Mouse (Mus musculus) naive thymus-derived CD4-positive, alpha-beta T cell, adult 2 months (primary cell): ENCODE results near the gene Donson.

Source experiments
- DNase-seq: peaks from one replicate; pipeline ENCODE4 v3.0.0-alpha.2; 2011; ENCODE audit warnings: low read depth

The Donson gene

DNA sequence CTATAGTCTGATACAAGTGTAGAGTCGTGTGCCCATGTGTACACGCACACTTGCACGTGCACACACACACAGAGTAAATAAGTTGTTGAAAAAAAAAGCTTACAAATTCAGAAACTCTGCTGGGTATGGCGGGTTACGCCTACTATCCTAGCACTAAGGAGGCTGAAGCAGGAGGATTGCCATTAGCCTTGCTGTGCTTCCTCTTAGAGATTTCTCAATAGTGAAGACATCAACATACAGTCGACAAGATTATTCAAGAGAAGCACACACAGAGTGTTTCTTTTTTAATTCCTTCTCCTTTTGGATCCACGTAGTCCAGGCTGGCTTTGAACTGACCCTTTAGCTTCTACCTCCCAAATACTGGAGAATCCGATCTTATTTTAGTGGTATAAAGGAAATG is 48.4 kb downstream of the Donson start:
- DNase-seq = no peak

DNA sequence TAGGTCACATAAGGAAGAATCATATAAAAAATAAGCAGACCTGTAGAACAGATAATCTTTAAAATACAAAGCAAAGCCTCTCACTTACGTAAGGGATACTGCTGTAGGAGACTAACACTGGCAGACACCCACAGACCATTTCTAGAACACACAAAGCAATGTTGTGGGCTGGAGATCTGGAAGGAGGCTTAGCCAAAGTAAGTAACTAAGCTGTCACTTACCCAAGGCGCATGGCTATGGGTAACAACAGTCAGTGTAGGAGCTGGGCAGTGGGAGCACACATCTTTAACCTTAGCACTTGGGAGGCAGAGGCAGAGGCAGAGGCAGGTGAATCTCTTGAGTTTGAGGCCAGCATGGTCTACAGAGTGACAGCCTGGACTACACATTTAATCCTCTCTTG is 48.9 kb downstream of the Donson start:
- no peak for DNase-seq

DNA sequence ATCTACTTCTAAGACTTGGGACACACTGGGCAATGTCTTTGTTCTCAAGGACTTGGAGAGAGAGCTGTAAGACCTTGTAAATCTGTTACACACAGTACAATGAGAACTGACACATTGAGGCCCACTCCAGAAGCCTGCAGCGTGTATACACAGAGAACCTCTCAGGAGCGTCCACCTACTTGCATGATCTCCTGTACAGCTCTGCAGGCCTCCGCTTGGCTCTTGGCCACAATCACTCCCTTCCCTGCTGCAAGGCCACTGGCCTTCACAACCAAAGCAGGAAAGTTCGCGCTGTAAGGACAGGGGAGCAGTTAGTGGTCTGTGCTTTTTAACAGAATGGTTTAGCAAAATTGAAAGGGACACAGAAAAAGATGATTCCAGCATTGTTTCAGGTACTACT is 49.4 kb downstream of the Donson start:
- no peak for DNase-seq

GRCm38 (mm10) chr16:91633641-91634040 is 54.9 kb downstream of the Donson start:
- no peak for DNase-seq

DNA sequence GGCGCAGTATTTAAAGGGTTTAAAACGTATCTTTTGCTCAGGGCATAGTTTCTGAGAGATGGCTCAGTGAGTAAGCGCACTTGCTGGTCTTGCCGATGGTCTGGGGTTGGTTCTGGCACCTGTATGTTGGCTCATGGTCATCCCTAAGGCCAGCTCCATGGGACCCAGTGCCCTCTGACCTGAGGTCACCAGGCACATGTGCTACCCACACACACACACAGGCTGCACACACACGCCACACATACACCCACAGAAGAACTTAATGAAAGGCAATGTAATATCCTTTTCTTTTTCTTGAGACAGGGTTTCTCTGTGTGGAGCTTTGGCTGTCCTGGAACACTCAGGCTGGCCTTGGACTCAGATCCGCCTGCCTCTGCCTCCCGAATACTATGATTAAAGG is 55.6 kb downstream of the Donson start:
- DNase-seq = no peak

- no peak for DNase-seq
Measured at GRCm38 (mm10) chr16:91632439-91632838, 56.1 kb downstream of the Donson start.

- DNase-seq = no peak
Measured at GRCm38 (mm10) chr16:91630584-91630983, 58.0 kb downstream of the Donson start.

DNA sequence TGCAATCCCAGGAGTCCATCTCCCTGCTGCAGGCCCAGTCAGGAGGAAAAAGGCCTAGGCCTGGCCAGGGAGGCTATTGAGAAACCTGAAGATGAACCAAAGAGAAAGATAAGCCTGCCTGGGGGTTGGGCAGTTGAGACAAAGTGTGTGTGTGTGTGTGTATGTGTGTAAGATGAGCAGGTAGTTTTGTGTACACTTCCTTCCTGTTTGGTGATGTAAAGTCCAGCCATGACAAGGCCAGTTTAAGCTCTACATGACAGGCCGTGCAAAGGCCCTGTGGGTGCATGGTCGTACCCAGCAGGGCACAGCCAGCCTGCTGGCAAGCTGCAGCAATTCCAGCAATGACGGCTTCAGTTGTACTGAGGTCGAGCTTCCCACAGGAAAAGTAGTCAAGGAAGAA is 58.8 kb downstream of the Donson start:
- no peak for DNase-seq

GRCm38 (mm10) chr16:91628673-91629072 is 59.9 kb downstream of the Donson start:
- DNase-seq = no peak

GRCm38 (mm10) chr16:91627831-91628230 is 60.7 kb downstream of the Donson start:
- DNase-seq = no peak
